Mouse (Mus musculus) lung, postnatal 25 days (tissue): ENCODE data around the gene Spata31d1a.
A peak's percentile ranks its signal among the peaks of the same experiment; 100 is the strongest.

ENCODE experiments used
- DNase-seq: peaks from one replicate; pipeline ENCODE4 v3.0.0; 2022; ENCODE audit warnings: low spot score

The Spata31d1a gene

GRCm38 (mm10) chr13:59663939-59664712 is 46.0 kb downstream of the Spata31d1a start:
- DNase-seq: no peak

- DNase-seq: no peak
Measured at GRCm38 (mm10) chr13:59661966-59662365, 48.2 kb downstream of the Spata31d1a start.

- DNase-seq: no peak
Measured at GRCm38 (mm10) chr13:59661387-59661786, 48.7 kb downstream of the Spata31d1a start.

- DNase-seq: no peak
Measured at GRCm38 (mm10) chr13:59660371-59660770, 49.8 kb downstream of the Spata31d1a start.

- DNase-seq: no peak
Measured at GRCm38 (mm10) chr13:59657781-59658180, 52.3 kb downstream of the Spata31d1a start.

- peak; percentile 47 for DNase-seq
Measured at GRCm38 (mm10) chr13:59656975-59657388, 53.1 kb downstream of the Spata31d1a start.

- DNase-seq: peak; percentile 35
Measured at GRCm38 (mm10) chr13:59656316-59656832, 53.8 kb downstream of the Spata31d1a start.

- no peak for DNase-seq
Measured at GRCm38 (mm10) chr13:59655718-59656315, 54.3 kb downstream of the Spata31d1a start.

- no peak for DNase-seq
Measured at GRCm38 (mm10) chr13:59654465-59654864, 55.7 kb downstream of the Spata31d1a start.

GRCm38 (mm10) chr13:59653136-59653535 is 57.0 kb downstream of the Spata31d1a start:
- no peak for DNase-seq

GRCm38 (mm10) chr13:59652651-59653050 is 57.5 kb downstream of the Spata31d1a start:
- no peak for DNase-seq
